In the genomic region with DNA sequence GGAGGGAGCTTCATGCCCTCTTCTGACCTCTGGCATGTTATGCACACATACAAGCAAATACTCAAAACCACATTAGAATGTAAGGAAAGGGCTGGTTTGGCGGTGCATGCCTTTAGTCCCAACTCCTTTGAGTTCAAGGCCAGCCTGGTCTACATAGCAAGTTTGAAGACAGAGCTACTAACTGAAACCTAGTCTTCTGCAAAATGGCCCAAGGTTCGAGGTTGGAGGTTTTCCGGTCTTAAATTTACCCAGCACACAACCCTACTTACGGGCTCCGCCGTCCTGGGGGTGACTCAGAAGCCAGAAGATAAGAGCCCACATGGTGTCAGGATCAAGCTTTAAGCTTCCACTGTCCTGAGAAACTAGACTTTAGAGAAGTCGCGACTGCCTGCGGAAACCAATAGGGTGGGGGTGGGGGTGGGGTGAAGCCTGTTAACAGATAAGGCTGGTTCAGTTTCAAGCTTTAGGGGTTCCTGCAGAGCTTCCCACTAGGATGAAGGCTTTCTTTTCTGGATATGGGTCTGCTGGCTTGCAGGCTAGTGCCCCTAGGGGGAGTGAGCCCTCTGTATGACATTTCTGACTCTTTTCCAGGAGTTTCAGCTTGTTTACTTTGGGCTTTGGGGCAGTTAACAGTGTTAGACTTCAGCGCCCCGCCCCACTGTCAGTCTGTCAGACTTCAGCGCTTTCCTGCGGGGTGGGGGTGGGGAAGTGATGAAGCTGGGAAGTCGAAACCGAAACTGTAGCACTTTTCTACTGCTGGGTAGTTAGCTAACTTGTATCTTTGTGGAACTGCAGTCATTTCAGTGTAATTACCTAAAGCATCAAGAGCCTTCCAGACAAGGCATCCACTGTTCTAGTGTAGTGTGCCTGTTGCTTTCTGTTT, we compare ENCODE assay signal across 8 mouse cellular contexts. TPM values are rescaled to one million over a fixed set of nuclear protein-coding genes. Genes with fewer than 3 reads are reported as not detected.
DNase-seq lines count a peak whose midpoint lies in the region; TF ChIP-seq lines count a peak whose summit lies in the region.

TSS of gene H2-T24 (minus strand) at position 370 of the 883 bp plus-strand sequence.

- 37% methylated on average over 15 of the region's 15 CpGs for WGBS in embryonic facial prominence, embryonic 10.5 days
- 41% methylated on average over 15 of the region's 15 CpGs for WGBS in limb, embryonic 10.5 days

- H3K36me3 ChIP-seq in embryonic facial prominence, embryonic 10.5 days (replicated peaks), result peaks cover 5% of the 10 kb centered on the region
- H3K36me3 ChIP-seq in limb, embryonic 10.5 days, result peaks cover 3% of the 10 kb centered on the region; the same call in 1 of the 2 replicates
- no peaks in the 10 kb centered on the region for H3K36me3 ChIP-seq in testis, adult 2 months (ENCODE audit: control insufficient read depth, insufficient read depth, low read length)

- H3K27ac ChIP-seq in embryonic facial prominence, embryonic 10.5 days (replicated peaks), result no peak within 1 kb of the TSS; the same call in 1 of the 2 replicates
- H3K27ac ChIP-seq in limb, embryonic 10.5 days, result no peak within 1 kb of the TSS
- peak within 1 kb of the TSS; percentile 23 for H3K27ac ChIP-seq in testis, adult 2 months (ENCODE audit: control insufficient read depth, insufficient read depth, low read depth, low read length)

- peak; percentile 63 for DNase-seq in urinary bladder, postnatal 14 days (ENCODE audit: low spot score)
- no peak for DNase-seq in urinary bladder, postnatal 10 days (ENCODE audit: low spot score)
- DNase-seq in embryonic facial prominence, embryonic 10.5 days (ENCODE audit: low spot score), result peak; percentile 62
- peak; percentile 66 to 68 for DNase-seq in heart, postnatal 14 days
- DNase-seq in limb, embryonic 10.5 days (ENCODE audit: low spot score), result peak; percentile 38
- peak; percentile 15 for DNase-seq in mesoderm, embryonic 11.5 days (ENCODE audit: low read depth, low spot score)
- no peak for DNase-seq in cerebellum, adult 9-10 months

- no peak for TF ChIP-seq POLR2A in testis, adult 2 months (IDR thresholded peaks at IDR 0.05; ENCODE audit: control insufficient read depth, low read depth, low read length)

- H3K9me3 ChIP-seq in embryonic facial prominence, embryonic 10.5 days, result no peaks in the 10 kb centered on the region
- no peaks in the 10 kb centered on the region for H3K9me3 ChIP-seq in limb, embryonic 10.5 days (replicated peaks)

- no peaks in the 10 kb centered on the region for H3K27me3 ChIP-seq in embryonic facial prominence, embryonic 10.5 days (replicated peaks; ENCODE audit: low read depth, poor library complexity, severe bottlenecking)
- no peaks in the 10 kb centered on the region for H3K27me3 ChIP-seq in limb, embryonic 10.5 days (ENCODE audit: low read depth, poor library complexity, severe bottlenecking)
- H3K27me3 ChIP-seq in testis, adult 2 months (ENCODE audit: control insufficient read depth, insufficient read depth, low read length), result no peaks in the 10 kb centered on the region

- intact Hi-C loops in heart, postnatal 14 days (cut with DNase I), result no loop called here

- H3K4me3 ChIP-seq in embryonic facial prominence, embryonic 10.5 days, result peak within 1 kb of the TSS; percentile 33; the same call in 1 of the 2 replicates
- H3K4me3 ChIP-seq in limb, embryonic 10.5 days, result no peak within 1 kb of the TSS; the same call in 1 of the 2 replicates
- H3K4me3 ChIP-seq in testis, adult 2 months (ENCODE audit: control insufficient read depth, low read depth, low read length), result no peak within 1 kb of the TSS

- TF ChIP-seq CTCF in testis, adult 2 months (IDR thresholded peaks at IDR 0.05; ENCODE audit: control insufficient read depth, insufficient read depth, insufficient replicate concordance, low read depth, low read length), result no peak

- peaks cover 31% of the 10 kb centered on the region for H3K4me1 ChIP-seq in embryonic facial prominence, embryonic 10.5 days
- peaks cover 4% of the 10 kb centered on the region for H3K4me1 ChIP-seq in limb, embryonic 10.5 days
- 0 out of 2 replicates have a peak, but pooled peaks cover 2% of the 10 kb centered on the region for H3K4me1 ChIP-seq in testis, adult 2 months (ENCODE audit: control insufficient read depth, insufficient read depth, low read length)

RNA-seq across cellular contexts. Expression of gene H2-T24, which starts in this region (rescaled TPM):
- 4.8 and 5.0 TPM in 2 replicates for polyA plus RNA-seq in embryonic facial prominence, embryonic 10.5 days (2016; fragmentation: Nextera tagmentation; extraction: Ambion mirVana)
- total RNA-seq in heart, postnatal 14 days (2021), result 1 to 10 TPM; 4.7 to 6.0 TPM
- 3.2 and 4.0 TPM in 2 replicates for polyA plus RNA-seq in limb, embryonic 10.5 days (2016; fragmentation: Nextera tagmentation; extraction: Ambion mirVana)
- 0.07 and 0.17 TPM in 2 replicates for polyA plus RNA-seq in testis, adult 2 months (2012; rRNA removed)

Comparison
In these comparisons a context has a peak if more than half of its experiments do, and no peak if none do; other contexts are left out.
1. DNase-seq: peak in urinary bladder, postnatal 14 days (single experiment), embryonic facial prominence, embryonic 10.5 days (single experiment), heart, postnatal 14 days (2 of 2), limb, embryonic 10.5 days (single experiment) and mesoderm, embryonic 11.5 days (single experiment); none in urinary bladder, postnatal 10 days (single experiment) and cerebellum, adult 9-10 months (single experiment).